Mouse (Mus musculus) CH12.LX (cell line): ENCODE results near the gene Hoxc13.

ENCODE experiments used
- CTCF ChIP-seq, 2 experiments: IDR thresholded peaks in 1 of 2; conservative IDR thresholded peaks in 1 of 2; 2 replicates each; pipeline ENCODE4 v1.5.1; 2011 to 2012; ENCODE audit warnings: low read depth in 2 of 2, low read length in 2 of 2, improper control_type of control experiment in 1 of 2, inconsistent platforms in 1 of 2, mild to moderate bottlenecking in 1 of 2, moderate library complexity in 1 of 2
- E2F4 ChIP-seq: IDR thresholded peaks from 2 replicates; pipeline ENCODE4 v1.6.1; 2011; ENCODE audit warnings: low read depth, low read length, improper control_type of control experiment; ENCODE audit not compliant: insufficient replicate concordance
- EP300 ChIP-seq: IDR thresholded peaks from 2 replicates; pipeline ENCODE4 v1.6.1; 2011; ENCODE audit warnings: low read length, improper control_type of control experiment
- POLR2A ChIP-seq: IDR thresholded peaks from 2 replicates; pipeline ENCODE4 v1.6.1; 2011; ENCODE audit warnings: low read depth, mild to moderate bottlenecking, improper control_type of control experiment, low read length
- RAD21 ChIP-seq: IDR thresholded peaks from 2 replicates; pipeline ENCODE4 v1.6.1; 2011; ENCODE audit warnings: low read depth, mild to moderate bottlenecking, low read length, improper control_type of control experiment, moderate library complexity
- RCOR1 ChIP-seq: conservative IDR thresholded peaks from 2 replicates; pipeline ENCODE4 v1.6.1; 2012; ENCODE audit warnings: low read depth, mild to moderate bottlenecking, inconsistent platforms, low read length, improper control_type of control experiment
- TCF12 ChIP-seq: IDR thresholded peaks from 2 replicates; pipeline ENCODE4 v1.6.1; 2014; ENCODE audit warnings: low read depth, mild to moderate bottlenecking, inconsistent platforms, low read length, improper control_type of control experiment

GRCm38 (mm10) chr15:102972753-102973152, 51.9 kb downstream of the Hoxc13 start:
- no peak for TF ChIP-seq EP300
- no peak for TF ChIP-seq CTCF (conservative IDR thresholded peaks at IDR 0.05 in 1 of 2, IDR thresholded peaks at IDR 0.05 in 1 of 2; ENCODE audit: low read depth in 2 of 2, low read length in 2 of 2)
- TF ChIP-seq RCOR1, result no peak
- no peak for TF ChIP-seq E2F4
- no peak for TF ChIP-seq TCF12
- no peak for TF ChIP-seq POLR2A
- no peak for TF ChIP-seq RAD21
